Mouse (Mus musculus) liver (tissue): ENCODE measurements at regions not wholly inside any gene's neighbourhood (a gene's known extent, or its start where the extent isn't known, plus 50 kb on each side); places are given as distances from the start of the nearest gene placed in this dataset.

Source experiments
- DNase-seq: peaks from one replicate; pipeline ENCODE4 v3.0.0-alpha.2; 2020; ENCODE audit warnings: mixed read lengths

GRCm38 (mm10) chr10:38458975-38459374 is 362.6 kb downstream of the Rfpl4b start:
- DNase-seq, result no peak

DNA sequence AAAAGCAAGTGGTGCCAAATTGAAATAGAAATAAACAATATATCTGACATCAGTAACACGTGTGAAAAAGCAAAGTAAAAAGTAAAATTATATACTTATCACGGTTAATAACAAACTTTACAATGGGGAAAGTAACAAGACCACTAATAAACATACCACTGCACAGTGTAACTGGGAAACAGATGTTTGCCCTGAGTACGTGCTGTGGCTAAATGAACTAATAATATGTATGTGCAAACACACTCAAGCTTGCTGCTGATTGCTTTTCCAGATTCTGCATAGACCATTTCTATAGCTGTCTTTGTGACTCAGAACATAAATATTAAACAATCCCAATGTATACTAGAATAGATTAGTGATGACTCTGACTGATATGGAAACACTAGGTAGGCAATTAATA is 363.2 kb downstream of the Rfpl4b start:
- DNase-seq, result no peak

GRCm38 (mm10) chr10:38456786-38457185 is 364.8 kb downstream of the Rfpl4b start:
- no peak for DNase-seq

DNA sequence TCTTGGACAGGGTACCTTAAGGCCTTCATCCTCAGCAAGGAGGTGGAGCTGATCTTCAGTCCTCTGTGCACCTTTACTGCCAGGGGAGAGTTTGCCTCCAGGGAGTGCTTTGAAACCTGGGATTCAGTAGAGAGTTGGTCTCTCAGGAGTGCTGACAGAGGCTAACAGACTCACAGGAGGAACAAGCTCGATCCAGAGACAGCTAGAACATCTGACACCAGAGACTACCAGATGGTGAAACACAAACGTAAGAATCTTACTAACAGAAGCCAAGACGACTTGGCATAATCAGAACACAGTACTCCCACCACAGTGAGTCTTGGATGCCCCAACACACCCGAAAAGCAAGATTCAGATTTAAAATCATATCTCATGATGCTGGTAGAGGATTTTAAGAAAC is 372.3 kb downstream of the Rfpl4b start:
- DNase-seq, result no peak

- DNase-seq, result no peak
These were observed 373.9 kb downstream of the Rfpl4b start for GRCm38 (mm10) chr10:38447706-38448105.

GRCm38 (mm10) chr10:38447256-38447655 is 374.3 kb downstream of the Rfpl4b start:
- DNase-seq, result no peak

DNA sequence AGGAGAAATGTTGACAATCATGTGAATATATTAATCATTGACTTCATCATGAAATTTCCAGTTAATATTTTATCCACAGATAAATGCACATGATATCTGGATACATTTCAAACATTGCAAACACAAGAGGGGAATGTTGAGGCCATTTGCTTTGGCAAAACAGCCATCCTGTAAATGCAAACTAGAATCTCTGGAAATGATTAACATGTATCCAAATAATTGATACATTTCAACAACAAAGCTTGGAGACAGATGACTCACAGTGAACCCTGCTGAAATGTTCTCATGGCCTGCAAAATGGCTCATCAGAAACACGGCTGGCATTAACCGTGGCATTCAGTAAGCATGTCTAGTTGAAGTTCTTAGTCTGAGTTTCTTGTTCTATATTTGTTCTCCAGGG is 382.3 kb downstream of the Rfpl4b start:
- no peak for DNase-seq

- DNase-seq, result no peak
These were observed 384.7 kb downstream of the Rfpl4b start for GRCm38 (mm10) chr10:38436907-38437306.

DNA sequence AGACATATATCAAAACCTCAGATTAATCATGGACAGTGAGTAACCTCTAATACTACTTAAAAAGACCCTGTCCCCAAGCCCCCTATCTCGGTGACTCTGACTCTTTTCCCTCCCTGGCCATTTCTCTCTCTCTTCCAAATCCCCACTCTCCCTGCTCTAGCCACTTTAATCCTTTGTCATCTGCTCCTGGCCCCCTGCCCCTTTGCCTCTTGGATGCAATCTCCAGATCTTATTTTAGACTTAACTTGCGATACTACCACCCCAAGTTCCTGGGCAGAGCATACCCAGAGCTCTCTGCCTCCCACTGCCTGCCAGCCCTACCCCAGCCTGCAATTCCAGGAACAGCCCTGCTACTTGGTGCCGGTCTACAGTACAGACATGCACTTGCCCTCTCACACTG is 400.0 kb downstream of the Rfpl4b start:
- DNase-seq, result no peak

DNA sequence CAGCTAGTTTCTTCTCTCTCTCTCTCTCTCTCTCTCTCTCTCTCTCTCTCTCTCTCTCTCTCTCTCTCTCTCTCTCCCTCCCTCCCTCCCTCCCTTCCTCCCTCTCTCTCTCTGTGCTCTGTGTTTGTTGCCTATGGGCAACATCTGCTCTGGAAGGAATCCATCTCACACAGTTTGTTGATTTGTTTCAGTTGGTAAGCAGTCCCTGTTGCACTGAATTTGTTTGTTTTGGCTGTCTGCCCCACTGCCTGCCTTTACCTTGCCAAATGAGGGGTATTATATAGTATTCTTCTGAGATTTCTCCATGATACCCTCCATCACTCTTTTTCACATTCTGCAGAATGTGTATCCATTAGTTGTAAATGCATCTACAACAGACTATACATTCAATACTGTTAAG is 401.8 kb downstream of the Rfpl4b start:
- DNase-seq, result no peak

- DNase-seq, result peak; percentile 4
These were observed 438.4 kb downstream of the Rfpl4b start for GRCm38 (mm10) chr10:38383161-38383560.

DNA sequence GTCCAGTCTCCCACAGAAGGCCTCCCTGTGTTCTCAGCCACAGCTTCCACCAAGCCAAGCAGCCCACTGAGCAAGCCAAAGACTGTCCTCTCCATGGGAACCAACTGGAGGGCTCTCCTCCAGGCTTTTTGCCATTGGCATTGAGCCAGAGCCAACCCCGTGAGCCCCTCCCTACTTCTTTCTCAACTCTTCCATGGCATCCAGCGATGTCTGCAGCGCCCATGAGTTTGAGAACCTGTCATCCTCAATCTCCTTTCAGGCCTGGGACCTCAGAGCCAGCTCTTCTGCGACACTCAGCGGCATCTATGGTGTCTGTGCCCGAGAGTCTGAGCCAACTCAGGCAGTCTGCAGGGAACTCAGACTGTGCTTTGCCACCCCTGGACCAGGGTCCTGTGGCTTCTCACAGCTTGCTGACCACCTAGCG is 439.7 kb downstream of the Rfpl4b start:
- DNase-seq, result no peak

GRCm38 (mm10) chr10:38380388-38380787 is 441.2 kb downstream of the Rfpl4b start:
- DNase-seq, result no peak

DNA sequence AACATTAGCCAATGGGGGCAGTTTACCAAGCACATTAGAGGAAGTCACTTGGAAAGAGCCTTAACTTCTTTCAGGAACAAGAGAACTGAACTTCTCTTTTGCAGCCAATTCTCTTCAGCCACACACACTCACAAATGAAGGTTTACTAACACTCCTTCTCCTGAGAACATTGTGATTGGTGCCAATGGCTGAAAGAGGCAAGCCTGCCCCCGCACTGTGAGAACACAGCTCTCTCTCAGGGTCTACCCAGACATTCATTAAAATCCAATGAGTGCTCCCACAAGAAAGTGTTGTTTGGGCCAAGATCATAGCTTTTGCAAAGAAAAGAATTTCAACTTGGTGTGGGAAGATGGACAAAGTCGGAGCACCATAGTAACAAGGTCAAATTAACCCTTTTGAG is 454.8 kb downstream of the Rfpl4b start:
- DNase-seq, result no peak

- DNase-seq, result no peak
These were observed 456.7 kb downstream of the Rfpl4b start for GRCm38 (mm10) chr10:38364876-38365275.

- DNase-seq, result no peak
These were observed 463.9 kb downstream of the Rfpl4b start for GRCm38 (mm10) chr10:38357539-38358232.

- DNase-seq, result no peak
These were observed 467.6 kb downstream of the Rfpl4b start for GRCm38 (mm10) chr10:38353973-38354372.

DNA sequence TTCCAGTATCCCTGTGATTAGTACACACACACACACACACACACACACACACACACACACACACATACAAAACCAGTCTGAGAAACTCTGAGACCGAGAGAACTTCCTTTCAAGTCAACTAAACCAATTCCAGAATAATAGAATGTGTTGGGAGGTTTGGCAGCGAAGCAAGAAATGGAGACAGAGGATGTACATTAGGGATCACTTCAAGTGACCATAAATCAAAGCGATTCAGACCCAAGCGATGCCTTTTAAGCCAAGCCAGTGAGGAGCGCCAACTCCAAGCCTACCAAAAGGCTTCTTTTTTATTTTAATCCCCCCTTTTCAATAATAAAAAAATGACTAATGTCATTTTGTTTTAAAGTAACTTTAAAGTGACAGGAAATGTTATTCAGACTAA is 468.1 kb downstream of the Rfpl4b start:
- no peak for DNase-seq

DNA sequence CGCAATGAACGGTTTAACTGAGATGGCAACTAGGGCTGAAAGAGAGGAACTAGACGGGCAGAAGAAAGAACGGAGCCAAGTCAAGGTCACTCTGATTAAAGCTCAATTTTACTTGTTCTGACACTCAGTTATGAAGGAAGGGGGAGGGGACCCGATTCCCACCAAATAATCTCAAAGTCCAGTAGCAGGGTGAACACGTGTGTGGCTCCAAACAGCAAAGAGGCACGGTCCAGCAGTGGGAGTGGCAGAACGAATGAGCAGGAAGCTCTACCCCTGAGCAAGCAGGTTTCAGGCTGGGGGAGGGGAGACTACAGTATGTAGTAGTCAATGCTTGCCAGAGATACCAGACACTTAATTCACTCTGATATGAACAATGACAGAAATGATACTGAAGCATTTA is 474.6 kb downstream of the Rfpl4b start:
- peak; percentile 8 for DNase-seq

- no peak for DNase-seq
These were observed 481.0 kb downstream of the Rfpl4b start for GRCm38 (mm10) chr10:38340406-38341175.

GRCm38 (mm10) chr10:38308716-38309392 is 512.7 kb downstream of the Rfpl4b start:
- DNase-seq, result no peak

GRCm38 (mm10) chr10:38295724-38296123 is 525.9 kb downstream of the Rfpl4b start:
- DNase-seq, result no peak

DNA sequence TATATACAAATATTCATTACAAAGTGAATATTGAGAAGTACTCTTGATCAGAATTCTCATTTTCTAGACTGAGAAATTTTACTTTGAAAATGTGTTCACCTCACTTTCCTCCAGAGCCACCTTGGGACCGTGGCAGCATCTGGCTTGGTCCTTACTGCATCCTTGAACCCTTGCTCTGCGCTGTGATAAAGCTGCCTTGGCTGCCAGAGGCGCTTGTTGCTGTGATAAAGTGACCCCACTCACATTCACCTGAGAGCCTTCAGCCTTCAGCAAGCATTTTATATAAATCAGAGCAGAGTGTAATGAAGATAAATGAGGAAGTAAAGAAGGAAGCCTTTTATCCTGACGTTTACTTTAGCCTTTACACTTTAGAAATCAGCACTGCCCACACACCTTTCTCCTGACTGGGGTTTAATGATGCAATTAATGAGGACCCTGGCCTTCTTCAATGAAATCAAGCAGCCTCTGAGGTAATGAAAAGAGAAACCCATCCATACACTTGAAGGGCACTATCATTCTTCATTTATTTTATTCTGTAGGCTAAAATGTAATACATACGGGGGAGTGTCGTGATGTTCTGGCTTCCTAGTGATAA is 532.8 kb downstream of the Rfpl4b start:
- no peak for DNase-seq
